Mouse (Mus musculus) stomach, adult 2 months (tissue): ENCODE results near the gene Mlf1. TPM values are rescaled to one million over a fixed set of nuclear protein-coding genes. Genes with fewer than 3 reads are reported as not detected.

Source experiments
- polyA plus RNA-seq: library from polyadenylated mRNA; depleted of rRNA; stranded (reverse); fragments of >200 nt; gene quantifications from 2 replicates; pipeline ENCODE4 v1.2.3, GENCODE M21; 2012; rRNA removed

The Mlf1 gene
- 0.29 and 0.35 TPM in 2 replicates for polyA plus RNA-seq

DNA sequence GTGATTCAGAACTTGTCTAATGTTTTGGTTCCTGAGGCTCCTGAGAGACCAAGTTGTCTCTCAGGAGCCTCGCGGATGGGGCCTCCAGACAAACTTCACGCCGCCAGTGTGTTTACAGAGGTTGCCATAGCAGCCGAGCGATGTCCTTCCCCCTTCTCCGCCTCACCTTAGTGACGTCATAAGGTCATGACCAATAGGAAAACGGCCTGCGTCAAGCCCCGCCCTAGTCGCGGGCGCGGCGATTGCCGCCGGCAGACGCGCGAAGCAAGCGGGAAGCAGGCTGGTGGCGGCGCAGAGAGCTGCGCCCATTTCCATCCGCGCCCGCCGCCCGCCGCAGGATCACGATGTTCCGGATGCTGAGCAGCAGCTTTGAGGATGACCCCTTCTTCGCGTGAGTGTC is at the start of gene Mlf1:
Gene Mlf1 (plus strand): TSS at position 226 of the 400 bp plus-strand sequence.

DNA sequence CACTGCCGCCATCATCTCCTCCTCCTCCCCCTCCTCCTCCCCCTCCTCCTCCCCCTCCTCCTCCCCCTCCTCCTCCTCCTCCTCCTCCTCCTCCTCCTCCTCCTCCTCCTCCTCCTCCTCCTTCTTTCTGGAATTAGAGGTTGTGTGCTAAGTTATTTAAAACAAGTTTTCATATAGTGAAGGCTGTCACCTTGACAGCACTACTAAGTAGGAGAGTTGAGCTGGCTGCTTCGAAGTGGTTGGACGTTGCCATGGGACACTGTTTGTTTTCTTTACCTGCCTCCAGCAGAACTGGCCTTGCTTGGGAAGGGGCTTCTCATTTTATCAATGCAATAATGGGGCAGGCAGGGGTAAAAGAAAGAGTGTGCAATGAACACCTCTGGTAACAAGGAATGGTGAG is 1.2 kb downstream of the Mlf1 start, which contains the start of gene Gm17402:
Gene Gm17402 (minus strand): TSS at position 101 of the 400 bp plus-strand sequence.

GRCm38 (mm10) chr3:67429999-67430380 is 56.1 kb downstream of the Mlf1 start, which contains the start of gene Gfm1:
Gfm1 (plus strand) TSS chr3:67430096.

Other genes with a start within 250 kb of the Mlf1 start
- not detected in 2 replicates for gene Gm17402, start 1.1 kb downstream of the Mlf1 start, polyA plus RNA-seq
- gene Gfm1, start 56.0 kb downstream of the Mlf1 start, polyA plus RNA-seq = 4.8 and 5.7 TPM in 2 replicates
- gene Lxn, start 89.8 kb downstream of the Mlf1 start, polyA plus RNA-seq = 40.8 and 42.4 TPM in 2 replicates
- gene Rarres1, start 141.4 kb downstream of the Mlf1 start, polyA plus RNA-seq = 1.7 and 2.0 TPM in 2 replicates
- 19.1 and 29.0 TPM in 2 replicates for gene Mfsd1, start 208.6 kb downstream of the Mlf1 start, polyA plus RNA-seq